Mouse (Mus musculus): ENCODE results near the gene Bmpr2.

GRCm38 (mm10) chr1:59830194-59830593 is 67.0 kb downstream of the Bmpr2 start:
- TF ChIP-seq CTCF (IDR thresholded peaks at IDR 0.05; ENCODE audit: control insufficient read depth, insufficient read depth, low read length), result no peak
- TF ChIP-seq POLR2A (IDR thresholded peaks at IDR 0.05; ENCODE audit: borderline replicate concordance, control insufficient read depth, low read depth, low read length), result no peak
